Mouse (Mus musculus) megakaryocyte, embryonic 14.5 days (primary cell): ENCODE results near the gene 1600002K03Rik.

Experiments
- FLI1 ChIP-seq: IDR thresholded peaks from 2 replicates; pipeline ENCODE4 v1.6.1; 2012; ENCODE audit warnings: low read length, inconsistent platforms, mixed read lengths
- GATA1 ChIP-seq: IDR thresholded peaks from 3 replicates; pipeline ENCODE4 v1.6.1; 2012; ENCODE audit warnings: mixed read lengths, low read length, inconsistent platforms, borderline replicate concordance

GRCm38 (mm10) chr10:80156002-80156751 lies 16.6 kb upstream of the 1600002K03Rik start:
- TF ChIP-seq GATA1 (no peak), FLI1 (no peak)
